Mouse (Mus musculus) embryonic facial prominence, embryonic 10.5 days (tissue): ENCODE data around the gene Osbpl6. TPM values are rescaled to one million over a fixed set of nuclear protein-coding genes. Genes with fewer than 3 reads are reported as not detected.

ENCODE experiments used
- DNase-seq: peaks from one replicate; pipeline ENCODE4 v3.0.0-alpha.2; 2017; ENCODE audit warnings: low spot score
- H3K27ac ChIP-seq: fragments of 300-500 bp; sonication (generic); replicated peaks from 2 replicates; pipeline ENCODE4 v1.5.1; 2016; ENCODE audit warnings: mild to moderate bottlenecking
- H3K27me3 ChIP-seq: fragments of 300-500 bp; sonication (generic); replicated peaks from 2 replicates; pipeline ENCODE4 v1.6.1; 2016; ENCODE audit warnings: low read depth, mild to moderate bottlenecking; ENCODE audit not compliant: poor library complexity, severe bottlenecking
- H3K36me3 ChIP-seq: fragments of 300-500 bp; sonication (generic); replicated peaks from 2 replicates; pipeline ENCODE4 v1.6.1; 2016; ENCODE audit warnings: mild to moderate bottlenecking, moderate library complexity
- H3K4me1 ChIP-seq: fragments of 300-500 bp; sonication (generic); 2 replicates; pipeline ENCODE4 v1.6.1; 2016
- H3K4me3 ChIP-seq: fragments of 300-500 bp; sonication (generic); 2 replicates; pipeline ENCODE4 v1.5.1; 2016; ENCODE audit warnings: mild to moderate bottlenecking, moderate library complexity
- H3K9me3 ChIP-seq: fragments of 300-500 bp; sonication (generic); 2 replicates; pipeline ENCODE4 v1.6.1; 2016; ENCODE audit warnings: mild to moderate bottlenecking
- WGBS: fragments of 180-500 bp; shearing (Covaris S2); methylation state at CpG from one replicate; pipeline ENCODE4 v1.1.7; 2016; 5-methylcytosine and 5-hydroxymethylcytosine counted together
- polyA plus RNA-seq: library from polyadenylated mRNA; unstranded; fragments of >200 nt; fragmentation: Nextera tagmentation; extraction: Ambion mirVana; gene quantifications from 2 replicates; pipeline ENCODE4 v1.2.1, GENCODE M21; 2016

Osbpl6 gene
- polyA plus RNA-seq, 1 experiment from 2014 or later = 13.5 TPM

- Histone ChIP-seq H3K4me1 (no peaks in the 10 kb centered on the region), H3K27ac (no peak overlapping the region), H3K36me3 (peaks cover 56% of the 10 kb centered on the region), H3K27me3 (no peaks in the 10 kb centered on the region), H3K9me3 (no peaks in the 10 kb centered on the region), H3K4me3 (no peak overlapping the region)
- no peak for DNase-seq
Observed at GRCm38 (mm10) chr2:76386531-76386930, 19.8 kb upstream of the Osbpl6 start.

- no peak for DNase-seq
- Histone ChIP-seq H3K9me3 (no peaks in the 10 kb centered on the region), H3K4me1 (peaks cover under 1% of the 10 kb centered on the region), H3K36me3 (no peaks in the 10 kb centered on the region), H3K4me3 (no peak overlapping the region), H3K27me3 (peaks cover 27% of the 10 kb centered on the region), H3K27ac (no peak overlapping the region)
Observed at GRCm38 (mm10) chr2:76400178-76400577, 6.1 kb upstream of the Osbpl6 start.

GRCm38 (mm10) chr2:76405596-76406150, 635 bp upstream of the Osbpl6 start:
- Histone ChIP-seq H3K27me3 (peaks cover 39% of the 10 kb centered on the region), H3K9me3 (no peaks in the 10 kb centered on the region), H3K27ac (peak overlapping the region; percentile 87)

DNA sequence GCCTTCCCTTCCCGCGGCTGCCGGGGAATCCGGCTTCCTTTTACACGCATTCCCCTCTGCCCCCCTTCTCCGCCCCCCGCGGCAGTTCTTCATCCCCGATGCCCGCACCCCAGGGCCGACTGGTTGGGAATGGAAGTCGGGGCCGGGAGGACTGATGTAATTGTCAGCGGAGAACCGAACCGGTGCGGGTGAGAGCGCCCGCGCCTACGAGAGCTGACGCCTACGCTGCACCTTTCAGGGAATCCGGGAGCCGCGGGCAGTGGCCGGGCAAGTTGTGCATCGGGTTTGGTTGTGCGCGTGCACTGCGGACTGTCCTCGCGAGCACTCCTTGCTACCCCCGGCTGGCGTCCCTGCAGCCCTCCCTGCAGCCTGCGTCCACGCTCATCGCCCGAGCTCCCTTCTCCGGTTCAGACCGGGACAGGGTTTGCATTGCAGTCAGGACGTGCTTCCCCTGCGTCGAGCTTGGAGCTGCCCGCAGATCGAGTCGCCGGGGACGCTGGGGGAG, 681 bp downstream of the Osbpl6 start:
- WGBS = under 1% methylated on average over 49 of the region's 49 CpGs
- peaks cover 18% of the 10 kb centered on the region for H3K4me1 ChIP-seq
- H3K36me3 ChIP-seq = no peaks in the 10 kb centered on the region
- H3K27ac ChIP-seq = peak overlapping the region; percentile 87
- H3K27me3 ChIP-seq = peaks cover 39% of the 10 kb centered on the region
- H3K9me3 ChIP-seq = no peaks in the 10 kb centered on the region
- peak overlapping the region; percentile 94 for H3K4me3 ChIP-seq
- peak; percentile 83 for DNase-seq

More at GRCm38 (mm10) chr2:76405596-76406150, 635 bp upstream of the Osbpl6 start:
- Histone ChIP-seq H3K4me1 (peaks cover 18% of the 10 kb centered on the region), H3K4me3 (peak overlapping the region; percentile 94), H3K36me3 (no peaks in the 10 kb centered on the region)
- DNase-seq = no peak
- WGBS = 4% methylated on average over 15 of the region's 15 CpGs

DNA sequence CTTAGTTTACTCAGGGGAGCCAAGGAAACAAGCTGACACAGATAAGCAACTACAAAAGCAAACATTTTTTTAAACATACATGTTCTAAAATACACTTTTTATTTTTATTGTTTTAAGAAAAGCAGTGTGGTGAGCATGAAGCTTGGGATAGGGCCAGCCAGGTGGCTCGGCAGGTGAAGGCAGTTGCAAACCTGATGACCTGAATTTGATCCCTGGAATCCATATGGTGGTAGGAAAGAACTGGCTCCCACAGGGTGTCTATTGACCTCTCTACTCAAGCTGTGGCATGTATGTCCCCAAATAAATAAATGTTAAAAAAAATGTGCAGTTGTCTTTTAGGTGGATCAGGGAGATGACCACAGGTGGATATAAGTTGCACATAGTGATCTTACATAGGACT, 3.2 kb downstream of the Osbpl6 start:
- Histone ChIP-seq H3K36me3 (no peaks in the 10 kb centered on the region; the same call in 1 of the 2 replicates), H3K4me1 (peaks cover 18% of the 10 kb centered on the region), H3K4me3 (no peak overlapping the region), H3K27ac (no peak overlapping the region), H3K27me3 (peaks cover 19% of the 10 kb centered on the region), H3K9me3 (no peaks in the 10 kb centered on the region)
- 67% methylated on average over 1 of the region's 1 CpGs for WGBS
- no peak for DNase-seq

GRCm38 (mm10) chr2:76409986-76410385, 3.7 kb downstream of the Osbpl6 start:
- Histone ChIP-seq H3K27ac (no peak overlapping the region), H3K9me3 (no peaks in the 10 kb centered on the region), H3K36me3 (no peaks in the 10 kb centered on the region; the same call in 1 of the 2 replicates), H3K4me3 (no peak overlapping the region), H3K27me3 (peaks cover 14% of the 10 kb centered on the region), H3K4me1 (peaks cover 18% of the 10 kb centered on the region)
- no peak for DNase-seq
- WGBS = 90% methylated on average over 2 of the region's 2 CpGs

DNA sequence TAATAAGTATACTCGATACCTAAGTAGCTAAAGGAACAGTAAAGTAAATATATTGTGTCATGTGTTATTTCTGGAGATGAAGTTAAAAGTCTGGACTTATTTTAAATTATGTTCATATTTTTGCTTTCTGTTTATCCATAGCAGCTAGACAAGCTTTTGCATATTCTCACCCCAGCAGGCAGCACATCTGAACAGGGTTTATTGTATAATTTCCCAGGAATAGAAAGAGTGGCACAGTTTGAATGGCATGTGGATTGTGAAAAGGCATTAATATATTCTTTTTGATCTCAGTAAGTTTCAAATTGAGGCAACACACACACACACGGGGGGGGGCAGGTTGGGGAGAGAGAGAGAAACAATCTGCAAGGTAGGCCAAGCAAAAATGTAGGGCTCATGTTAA, 6.6 kb downstream of the Osbpl6 start:
- peaks cover 2% of the 10 kb centered on the region; the same call in 1 of the 2 replicates for H3K4me1 ChIP-seq
- H3K27me3 ChIP-seq = peaks cover 4% of the 10 kb centered on the region; the same call in 1 of the 2 replicates
- 79% methylated on average over 2 of the region's 2 CpGs for WGBS
- DNase-seq = no peak
- H3K9me3 ChIP-seq = no peaks in the 10 kb centered on the region
- H3K4me3 ChIP-seq = no peak overlapping the region
- H3K36me3 ChIP-seq = no peaks in the 10 kb centered on the region; the same call in 1 of the 2 replicates
- no peak overlapping the region for H3K27ac ChIP-seq

GRCm38 (mm10) chr2:76417446-76418141, 11.3 kb downstream of the Osbpl6 start:
- Histone ChIP-seq H3K27me3 (no peaks in the 10 kb centered on the region), H3K4me1 (peaks cover 3% of the 10 kb centered on the region; the same call in 1 of the 2 replicates), H3K9me3 (no peaks in the 10 kb centered on the region), H3K27ac (no peak overlapping the region), H3K36me3 (no peaks in the 10 kb centered on the region), H3K4me3 (no peak overlapping the region)
- no peak for DNase-seq
- WGBS = 92% methylated on average over 14 of the region's 14 CpGs

GRCm38 (mm10) chr2:76418142-76418518, 11.8 kb downstream of the Osbpl6 start:
- H3K9me3 ChIP-seq = no peaks in the 10 kb centered on the region
- no peak for DNase-seq
- H3K4me3 ChIP-seq = no peak overlapping the region
- peaks cover 3% of the 10 kb centered on the region; the same call in 1 of the 2 replicates for H3K4me1 ChIP-seq
- WGBS = 91% methylated on average over 3 of the region's 3 CpGs
- no peaks in the 10 kb centered on the region for H3K36me3 ChIP-seq
- H3K27me3 ChIP-seq = no peaks in the 10 kb centered on the region
- H3K27ac ChIP-seq = no peak overlapping the region

- no peak overlapping the region for H3K27ac ChIP-seq
- H3K9me3 ChIP-seq = no peaks in the 10 kb centered on the region
- DNase-seq = no peak
- 78% methylated on average over 6 of the region's 6 CpGs for WGBS
- H3K36me3 ChIP-seq = no peaks in the 10 kb centered on the region
- no peak overlapping the region for H3K4me3 ChIP-seq
- no peaks in the 10 kb centered on the region for H3K27me3 ChIP-seq
- peaks cover 3% of the 10 kb centered on the region; the same call in 1 of the 2 replicates for H3K4me1 ChIP-seq
Observed at GRCm38 (mm10) chr2:76421411-76421924, 15.2 kb downstream of the Osbpl6 start.

DNA sequence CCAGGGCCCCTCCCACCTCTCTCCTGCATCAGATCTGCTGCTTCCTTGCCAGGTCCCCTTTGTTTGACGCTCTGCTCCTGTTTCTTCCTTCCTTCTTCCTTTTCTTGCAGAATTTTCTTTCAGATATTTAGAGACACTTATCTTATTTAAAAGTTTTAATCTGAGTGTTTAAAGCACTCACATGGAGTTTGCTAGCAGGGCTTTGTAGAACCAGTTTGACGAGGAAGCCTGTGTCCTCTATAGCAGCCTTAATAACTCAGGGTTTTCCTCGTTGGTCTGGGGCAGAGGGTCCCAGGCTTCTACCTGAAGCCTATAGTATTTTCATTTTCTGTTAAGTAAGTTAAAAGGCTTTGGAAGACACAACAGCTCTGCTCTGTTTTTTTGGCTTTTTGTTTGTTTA, 20.5 kb downstream of the Osbpl6 start:
- peaks cover 8% of the 10 kb centered on the region for H3K4me1 ChIP-seq
- no peaks in the 10 kb centered on the region for H3K36me3 ChIP-seq
- DNase-seq = no peak
- no peak overlapping the region for H3K4me3 ChIP-seq
- no peaks in the 10 kb centered on the region for H3K27me3 ChIP-seq
- H3K27ac ChIP-seq = no peak overlapping the region
- H3K9me3 ChIP-seq = no peaks in the 10 kb centered on the region
- WGBS = 60% methylated on average over 3 of the region's 3 CpGs

- Histone ChIP-seq H3K36me3 (no peaks in the 10 kb centered on the region), H3K4me3 (no peak overlapping the region), H3K4me1 (peaks cover 12% of the 10 kb centered on the region), H3K27ac (no peak overlapping the region), H3K9me3 (no peaks in the 10 kb centered on the region), H3K27me3 (no peaks in the 10 kb centered on the region)
- no peak for DNase-seq
- whole genome bisulfite sequencing = 57% methylated on average over 3 of the region's 3 CpGs
Observed at GRCm38 (mm10) chr2:76429318-76429717, 23.0 kb downstream of the Osbpl6 start.

DNA sequence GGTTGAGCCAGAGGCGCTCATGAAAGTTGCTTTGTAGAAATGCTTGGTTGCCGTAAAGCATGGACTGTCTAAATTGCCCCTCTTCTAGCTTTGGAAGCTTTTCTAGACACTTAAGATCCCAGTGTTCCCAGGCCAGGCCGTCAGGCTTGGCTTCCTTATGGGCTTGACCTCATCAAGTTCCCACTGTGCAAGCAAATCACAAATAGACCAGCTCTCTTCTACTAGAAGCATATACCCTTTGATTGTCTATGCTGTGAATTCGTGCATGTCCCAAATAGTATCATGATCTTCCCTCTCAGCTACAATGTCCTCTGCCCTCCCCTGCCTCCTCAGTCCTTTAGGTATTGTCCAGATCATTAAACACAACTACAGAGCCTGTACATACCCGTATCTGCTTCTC, 23.5 kb downstream of the Osbpl6 start:
- Histone ChIP-seq H3K27me3 (no peaks in the 10 kb centered on the region), H3K9me3 (no peaks in the 10 kb centered on the region), H3K4me1 (peaks cover 12% of the 10 kb centered on the region), H3K27ac (no peak overlapping the region), H3K36me3 (no peaks in the 10 kb centered on the region), H3K4me3 (no peak overlapping the region)
- no peak for DNase-seq
- WGBS = 80% methylated on average over 5 of the region's 5 CpGs
